Mouse (Mus musculus): ENCODE data around the gene Gm9821. TPM values are rescaled to one million over a fixed set of nuclear protein-coding genes. Genes with fewer than 3 reads are reported as not detected.

Gm9821 gene
- polyA plus RNA-seq, 1 experiment from 2014 or later: 1.7 TPM

GRCm38 (mm10) chr2:91978547-91978946, 33.0 kb downstream of the Gm9821 start:
- Histone ChIP-seq H3K27me3 (peaks cover 35% of the 10 kb centered on the region), H3K4me1 (replicated peaks) (peaks cover 30% of the 10 kb centered on the region), H3K4me3 (no peak overlapping the region), H3K36me3 (no peaks in the 10 kb centered on the region), H3K4me2 (no peak overlapping the region), H3K27ac (peak overlapping the region; percentile 78), H3K9me3 (replicated peaks) (no peaks in the 10 kb centered on the region), H3K9ac (peak overlapping the region; percentile 28; the same call in 1 of the 2 replicates)
- WGBS: 11% methylated on average over 2 of the region's 2 CpGs
- ATAC-seq (replicated peaks; ENCODE audit: insufficient number of reproducible peaks, insufficient read depth, low FRiP score, low read depth): peak; percentile 32; the same call in 1 of the 2 replicates

GRCm38 (mm10) chr2:91980245-91980644, 34.7 kb downstream of the Gm9821 start:
- Histone ChIP-seq H3K27ac (no peak overlapping the region), H3K27me3 (peaks cover 20% of the 10 kb centered on the region), H3K9me3 (replicated peaks) (no peaks in the 10 kb centered on the region), H3K36me3 (no peaks in the 10 kb centered on the region), H3K4me3 (no peak overlapping the region), H3K4me2 (no peak overlapping the region), H3K4me1 (replicated peaks) (peaks cover 43% of the 10 kb centered on the region), H3K9ac (no peak overlapping the region)
- WGBS: 36% methylated on average over 4 of the region's 4 CpGs
- no peak for ATAC-seq (replicated peaks; ENCODE audit: insufficient number of reproducible peaks, insufficient read depth, low FRiP score, low read depth)

- Histone ChIP-seq H3K36me3 (no peaks in the 10 kb centered on the region), H3K4me2 (no peak overlapping the region), H3K4me3 (no peak overlapping the region), H3K27me3 (peaks cover 14% of the 10 kb centered on the region), H3K4me1 (replicated peaks) (peaks cover 41% of the 10 kb centered on the region), H3K9ac (no peak overlapping the region), H3K9me3 (replicated peaks) (no peaks in the 10 kb centered on the region), H3K27ac (no peak overlapping the region)
- WGBS: 59% methylated on average over 5 of the region's 5 CpGs
- no peak for ATAC-seq (replicated peaks; ENCODE audit: insufficient number of reproducible peaks, insufficient read depth, low FRiP score, low read depth)
Measured at GRCm38 (mm10) chr2:91980830-91981229, 35.3 kb downstream of the Gm9821 start.

GRCm38 (mm10) chr2:91984439-91984838, 38.9 kb downstream of the Gm9821 start:
- WGBS: 3% methylated on average over 13 of the region's 13 CpGs
- Histone ChIP-seq H3K36me3 (no peaks in the 10 kb centered on the region), H3K4me1 (replicated peaks) (peaks cover 27% of the 10 kb centered on the region), H3K27me3 (no peaks in the 10 kb centered on the region), H3K4me3 (peak overlapping the region; percentile 28), H3K4me2 (peak overlapping the region; percentile 59), H3K27ac (peak overlapping the region; percentile 84), H3K9ac (peak overlapping the region; percentile 50), H3K9me3 (replicated peaks) (no peaks in the 10 kb centered on the region)
- ATAC-seq (replicated peaks; ENCODE audit: insufficient number of reproducible peaks, insufficient read depth, low FRiP score, low read depth): peak; percentile 90

- peak overlapping the region; percentile 28 for H3K4me3 ChIP-seq
- 42% methylated on average over 9 of the region's 9 CpGs for WGBS
- H3K9ac ChIP-seq: no peak overlapping the region
- ATAC-seq (replicated peaks; ENCODE audit: insufficient number of reproducible peaks, insufficient read depth, low FRiP score, low read depth): no peak; the same call in 1 of the 2 replicates
- H3K27ac ChIP-seq: peak overlapping the region; percentile 84
- no peaks in the 10 kb centered on the region for H3K27me3 ChIP-seq
- H3K36me3 ChIP-seq: no peaks in the 10 kb centered on the region
- no peaks in the 10 kb centered on the region for H3K9me3 ChIP-seq (replicated peaks)
- peak overlapping the region; percentile 59 for H3K4me2 ChIP-seq
- H3K4me1 ChIP-seq (replicated peaks): peaks cover 27% of the 10 kb centered on the region
Measured at GRCm38 (mm10) chr2:91984906-91985525, 39.5 kb downstream of the Gm9821 start.

GRCm38 (mm10) chr2:91986071-91986470, 40.6 kb downstream of the Gm9821 start:
- Histone ChIP-seq H3K36me3 (0 out of 2 replicates have a peak, but pooled peaks cover 8% of the 10 kb centered on the region), H3K27ac (peak overlapping the region; percentile 49; the same call in 1 of the 2 replicates), H3K9me3 (replicated peaks) (no peaks in the 10 kb centered on the region), H3K4me1 (replicated peaks) (peaks cover 23% of the 10 kb centered on the region), H3K4me2 (no peak overlapping the region), H3K4me3 (no peak overlapping the region), H3K9ac (no peak overlapping the region), H3K27me3 (no peaks in the 10 kb centered on the region)
- WGBS: 9% methylated on average over 5 of the region's 5 CpGs
- 0 out of 2 replicates have a peak, but pooled peaks have one; percentile 54 for ATAC-seq (replicated peaks; ENCODE audit: insufficient number of reproducible peaks, insufficient read depth, low FRiP score, low read depth)

GRCm38 (mm10) chr2:91987542-91987941, 42.0 kb downstream of the Gm9821 start:
- H3K9me3 ChIP-seq (replicated peaks): no peaks in the 10 kb centered on the region
- no peak overlapping the region for H3K4me2 ChIP-seq
- no peaks in the 10 kb centered on the region for H3K27me3 ChIP-seq
- H3K27ac ChIP-seq: no peak overlapping the region
- peaks cover 23% of the 10 kb centered on the region for H3K4me1 ChIP-seq (replicated peaks)
- under 1% methylated on average over 3 of the region's 3 CpGs for WGBS
- no peak for ATAC-seq (replicated peaks; ENCODE audit: insufficient number of reproducible peaks, insufficient read depth, low FRiP score, low read depth)
- H3K4me3 ChIP-seq: no peak overlapping the region
- H3K9ac ChIP-seq: no peak overlapping the region
- 0 out of 2 replicates have a peak, but pooled peaks cover 8% of the 10 kb centered on the region for H3K36me3 ChIP-seq

GRCm38 (mm10) chr2:91989750-91990149, 44.2 kb downstream of the Gm9821 start:
- 0 out of 2 replicates have a peak, but pooled peaks cover 8% of the 10 kb centered on the region for H3K36me3 ChIP-seq
- H3K9ac ChIP-seq: no peak overlapping the region
- no peak overlapping the region for H3K4me2 ChIP-seq
- H3K27me3 ChIP-seq: no peaks in the 10 kb centered on the region
- no peaks in the 10 kb centered on the region for H3K9me3 ChIP-seq (replicated peaks)
- ATAC-seq (replicated peaks; ENCODE audit: insufficient number of reproducible peaks, insufficient read depth, low FRiP score, low read depth): no peak
- no peak overlapping the region for H3K27ac ChIP-seq
- no peak overlapping the region for H3K4me3 ChIP-seq
- peaks cover 14% of the 10 kb centered on the region for H3K4me1 ChIP-seq (replicated peaks)

GRCm38 (mm10) chr2:91993409-91993808, 47.9 kb downstream of the Gm9821 start:
- Histone ChIP-seq H3K9me3 (replicated peaks) (no peaks in the 10 kb centered on the region), H3K9ac (no peak overlapping the region), H3K27ac (no peak overlapping the region), H3K4me1 (replicated peaks) (no peaks in the 10 kb centered on the region), H3K4me3 (no peak overlapping the region), H3K27me3 (no peaks in the 10 kb centered on the region), H3K36me3 (0 out of 2 replicates have a peak, but pooled peaks cover 8% of the 10 kb centered on the region), H3K4me2 (no peak overlapping the region)
- WGBS: 73% methylated on average over 3 of the region's 3 CpGs
- no peak for ATAC-seq (replicated peaks; ENCODE audit: insufficient number of reproducible peaks, insufficient read depth, low FRiP score, low read depth)

- no peak for ATAC-seq (replicated peaks; ENCODE audit: insufficient number of reproducible peaks, insufficient read depth, low FRiP score, low read depth)
- WGBS: 81% methylated on average over 5 of the region's 5 CpGs
- no peaks in the 10 kb centered on the region for H3K36me3 ChIP-seq
Measured at GRCm38 (mm10) chr2:91996006-91996405, 50.5 kb downstream of the Gm9821 start.

More at GRCm38 (mm10) chr2:91996006-91996405, 50.5 kb downstream of the Gm9821 start:
- no peak overlapping the region for H3K9ac ChIP-seq
- H3K4me2 ChIP-seq: no peak overlapping the region
- H3K4me1 ChIP-seq (replicated peaks): no peaks in the 10 kb centered on the region
- no peak overlapping the region for H3K27ac ChIP-seq
- H3K27me3 ChIP-seq: no peaks in the 10 kb centered on the region
- no peaks in the 10 kb centered on the region for H3K9me3 ChIP-seq (replicated peaks)
- no peak overlapping the region for H3K4me3 ChIP-seq
